Mouse (Mus musculus) liver (tissue): ENCODE measurements around the gene Gimap3.

ENCODE experiments used
- DNase-seq: peaks from one replicate; pipeline ENCODE4 v3.0.0-alpha.2; 2020; ENCODE audit warnings: mixed read lengths

The Gimap3 gene

DNA sequence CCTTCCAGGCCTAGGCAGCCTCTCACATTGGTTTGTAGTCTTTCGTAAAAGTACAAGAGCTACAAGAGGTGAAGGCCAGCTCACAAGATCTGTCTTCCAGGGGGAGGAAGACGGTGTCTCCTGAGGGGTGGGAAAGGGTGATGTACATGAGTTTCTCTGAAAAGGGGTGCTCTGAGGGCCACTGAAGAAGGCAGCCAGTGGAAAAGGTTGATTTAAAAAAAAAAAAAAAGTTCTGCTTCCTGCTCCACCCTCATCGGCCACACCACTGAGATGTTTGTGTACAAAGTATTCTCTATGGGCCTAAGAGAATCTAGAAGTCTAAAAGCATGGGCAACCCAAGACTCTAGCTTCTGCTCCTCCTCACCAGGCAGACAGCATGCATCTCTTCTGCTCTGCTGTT is at the start of gene Gimap3:
Gimap3 (minus strand) TSS at position 156 of the 400 bp plus-strand sequence.
- no peak for DNase-seq

DNA sequence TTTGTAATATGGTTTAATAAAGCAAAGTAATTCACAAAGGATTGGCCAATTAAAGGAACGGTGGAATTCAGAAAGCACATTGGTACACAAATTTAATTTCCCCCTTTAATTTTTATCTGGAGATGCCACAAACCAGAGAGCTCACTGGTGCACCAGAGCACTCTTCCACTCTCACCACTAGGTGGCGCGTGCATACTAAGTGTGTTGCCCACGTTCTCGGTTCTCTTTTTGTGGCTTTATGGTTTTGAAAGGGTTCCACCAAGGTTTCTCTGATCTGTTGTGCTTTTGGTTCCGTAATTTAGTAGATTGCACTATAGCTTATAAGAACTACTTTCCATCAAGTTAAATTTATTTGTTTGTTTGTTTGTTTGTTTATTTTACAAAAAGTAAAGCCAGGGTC is 47.2 kb upstream of the Gimap3 start:
- peak; percentile 73 for DNase-seq

DNA sequence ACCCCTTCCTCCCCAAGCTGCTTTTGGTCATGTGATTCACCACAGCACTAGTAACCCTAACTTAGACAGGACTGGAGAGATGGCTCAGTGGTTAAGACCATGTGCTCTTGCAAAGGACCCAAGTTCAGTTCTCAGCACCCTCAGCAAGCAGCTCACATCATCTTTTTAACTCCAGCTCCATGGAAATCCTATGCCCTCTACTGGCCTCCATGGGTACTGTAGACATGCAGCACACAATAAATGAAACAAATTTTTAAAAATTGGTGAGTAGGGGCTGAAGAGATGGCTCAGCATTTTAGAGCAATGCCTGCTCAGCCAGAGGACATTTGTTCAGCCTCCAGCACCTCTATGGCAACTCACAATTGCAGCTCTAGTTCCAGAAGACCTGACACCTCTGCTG is 44.4 kb upstream of the Gimap3 start:
- DNase-seq: no peak

GRCm38 (mm10) chr6:48809494-48810219 is 39.0 kb upstream of the Gimap3 start:
- no peak for DNase-seq

DNA sequence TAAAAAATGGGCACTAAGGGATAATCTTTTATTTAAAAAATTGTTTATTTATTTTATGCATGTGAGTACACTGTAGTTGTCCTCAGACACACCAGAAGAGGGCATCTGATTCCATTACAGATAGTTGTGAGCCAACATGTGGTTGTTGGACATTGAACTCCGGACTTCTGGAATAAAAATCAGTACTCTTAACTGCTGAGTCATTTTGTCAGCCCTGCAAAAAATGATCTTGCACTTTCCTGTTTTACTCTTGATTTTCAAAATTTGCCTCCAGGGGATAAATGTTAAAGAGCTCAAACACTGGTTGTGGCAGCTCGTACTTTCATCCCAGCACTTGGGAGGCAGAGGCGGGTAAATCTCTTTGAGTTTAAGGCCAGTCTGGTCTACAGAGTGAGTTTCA is 36.1 kb upstream of the Gimap3 start:
- DNase-seq: no peak

DNA sequence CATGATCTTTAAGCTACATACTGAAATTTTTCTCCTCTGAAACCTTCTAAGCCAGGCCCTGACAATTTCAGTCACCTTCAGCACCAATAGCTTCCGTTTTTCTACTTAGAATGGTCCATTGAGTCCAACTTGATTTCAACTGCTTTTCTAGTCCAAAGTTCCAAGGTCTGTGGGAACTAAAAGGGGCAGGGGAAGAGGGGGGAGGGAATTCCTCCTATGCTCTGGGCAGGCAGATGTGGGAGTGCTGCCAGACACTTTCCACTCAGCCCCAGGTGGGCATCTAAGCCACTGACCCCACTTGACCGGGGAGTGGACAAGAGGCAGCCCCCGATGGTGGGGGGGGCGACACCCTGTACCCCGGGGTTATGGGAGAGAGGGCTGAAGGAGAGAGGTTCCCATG is 33.7 kb upstream of the Gimap3 start:
- no peak for DNase-seq

DNA sequence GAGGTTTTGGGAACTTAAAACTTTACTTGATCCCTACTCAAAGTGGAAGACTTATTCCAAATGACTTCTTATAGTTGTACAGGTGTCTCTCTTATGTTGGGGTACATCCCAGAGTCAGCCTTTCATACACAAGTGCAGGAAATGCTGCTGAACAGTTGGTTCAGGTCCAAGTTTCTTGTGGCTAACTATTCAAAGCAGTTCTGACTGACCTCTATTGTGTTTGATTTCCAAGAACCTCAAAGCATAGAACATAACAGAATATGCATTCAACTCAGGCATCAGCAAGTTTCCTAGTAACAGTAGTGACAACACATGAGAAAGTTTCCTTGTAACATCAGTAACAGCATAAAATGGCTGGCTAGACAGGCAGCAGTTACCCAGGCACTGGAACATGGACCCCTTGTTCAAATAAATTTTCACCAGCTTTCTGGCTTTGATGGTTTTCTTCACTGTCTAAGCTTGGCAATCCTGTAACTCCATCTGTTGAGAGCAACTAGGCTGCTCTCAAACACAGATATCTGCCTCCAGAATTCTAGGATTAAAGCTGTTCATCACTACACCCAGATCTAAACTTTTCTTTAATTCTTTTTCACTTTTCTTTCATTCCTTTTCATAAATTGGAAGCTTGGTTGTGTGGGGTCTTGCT is 32.9 kb upstream of the Gimap3 start:
- no peak for DNase-seq

- no peak for DNase-seq
These were observed 31.2 kb upstream of the Gimap3 start for GRCm38 (mm10) chr6:48801897-48802296.

DNA sequence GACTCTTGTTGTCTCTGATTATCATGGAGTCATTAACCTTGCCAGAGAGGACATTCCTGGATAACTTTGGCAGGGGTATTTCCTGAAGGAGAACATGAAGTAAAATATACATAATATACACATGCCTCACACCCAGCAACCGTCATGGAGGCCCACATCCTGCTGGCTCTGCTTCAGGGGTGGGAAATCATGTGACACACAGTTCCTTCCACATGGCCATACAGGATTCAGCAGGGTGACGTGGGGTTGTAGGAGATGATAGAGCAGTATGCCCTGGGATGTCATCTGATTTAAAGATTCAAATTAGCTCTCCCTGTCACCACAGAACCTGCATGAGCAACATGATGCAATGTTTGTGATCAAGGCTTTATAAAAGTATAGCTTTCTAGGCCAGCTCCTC is 17.2 kb upstream of the Gimap3 start:
- no peak for DNase-seq

DNA sequence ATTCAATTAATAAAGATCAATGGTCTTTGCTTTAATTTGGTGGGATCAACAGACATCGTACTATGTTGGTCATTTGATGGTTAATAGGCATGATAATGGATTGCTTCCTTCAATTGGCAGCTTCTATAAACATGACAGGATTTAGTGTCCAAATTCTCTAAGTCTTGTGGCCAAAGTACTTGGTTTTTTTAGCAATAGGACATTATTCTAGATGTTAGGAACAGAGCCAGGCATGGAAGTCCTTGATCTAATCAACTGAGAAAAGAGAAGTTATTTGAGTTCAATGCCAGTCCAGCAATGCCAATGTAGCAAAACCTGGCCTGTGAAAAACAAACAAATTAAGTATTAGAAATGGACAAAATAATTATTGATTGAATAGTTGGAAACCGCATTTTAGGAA is 14.9 kb upstream of the Gimap3 start:
- no peak for DNase-seq

DNA sequence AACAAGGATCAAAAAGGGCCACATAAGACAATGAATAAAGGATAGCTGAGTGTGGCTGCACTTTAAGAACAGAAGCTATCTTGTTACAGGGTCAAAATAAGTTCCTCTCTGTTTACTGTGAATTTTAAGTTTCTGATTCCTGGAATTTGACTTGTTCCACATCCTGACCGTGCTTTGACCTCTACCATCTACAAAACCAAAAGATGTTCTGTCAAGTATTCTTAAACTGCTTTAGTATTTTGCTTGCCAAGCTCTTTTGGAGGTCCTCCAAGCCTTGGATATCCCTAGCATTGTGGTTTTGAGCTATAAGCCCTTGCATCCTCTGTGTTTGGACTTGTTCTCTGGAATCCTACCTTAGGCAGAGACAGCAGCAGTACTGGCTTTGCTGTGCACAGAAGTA is 14.5 kb upstream of the Gimap3 start:
- DNase-seq: no peak

DNA sequence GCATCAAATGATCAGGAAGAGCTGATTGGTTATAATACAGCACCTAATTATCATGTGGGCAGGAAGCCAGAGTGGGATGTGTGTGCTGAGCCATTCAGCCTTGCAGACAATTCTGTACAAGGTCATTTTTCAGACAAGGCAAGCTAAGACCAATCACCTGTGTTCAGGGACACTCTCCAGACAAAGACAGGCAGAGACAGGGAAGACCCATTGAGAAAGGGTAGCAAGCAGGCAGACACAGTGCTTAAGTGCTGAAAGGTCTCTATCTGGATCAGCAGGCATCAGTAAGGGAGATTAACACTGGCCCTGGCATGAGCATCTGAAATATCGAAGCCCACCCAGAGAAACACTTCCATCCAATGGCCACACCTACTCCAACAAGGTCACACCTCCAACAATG is 13.8 kb upstream of the Gimap3 start:
- DNase-seq: no peak

DNA sequence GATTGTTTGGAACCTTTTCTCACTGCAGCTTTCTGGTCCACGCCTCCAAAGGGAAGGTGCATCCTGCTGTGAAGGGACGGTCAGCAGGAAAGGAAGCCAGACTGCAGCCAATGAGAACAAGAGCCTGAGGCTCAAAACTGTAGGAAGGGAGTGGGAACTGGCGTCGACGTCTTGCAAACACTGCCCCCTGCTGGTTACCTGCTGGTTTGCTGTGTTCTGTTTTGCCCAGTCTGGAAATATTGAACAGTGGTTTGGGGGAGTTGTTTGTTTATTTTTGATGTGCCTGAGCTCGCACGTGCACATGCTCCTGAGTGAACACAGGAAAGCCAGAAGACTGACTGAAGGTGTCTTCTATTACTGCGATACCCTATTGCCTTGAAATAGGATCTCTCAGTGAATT is 1.4 kb upstream of the Gimap3 start:
- peak; percentile 73 for DNase-seq

DNA sequence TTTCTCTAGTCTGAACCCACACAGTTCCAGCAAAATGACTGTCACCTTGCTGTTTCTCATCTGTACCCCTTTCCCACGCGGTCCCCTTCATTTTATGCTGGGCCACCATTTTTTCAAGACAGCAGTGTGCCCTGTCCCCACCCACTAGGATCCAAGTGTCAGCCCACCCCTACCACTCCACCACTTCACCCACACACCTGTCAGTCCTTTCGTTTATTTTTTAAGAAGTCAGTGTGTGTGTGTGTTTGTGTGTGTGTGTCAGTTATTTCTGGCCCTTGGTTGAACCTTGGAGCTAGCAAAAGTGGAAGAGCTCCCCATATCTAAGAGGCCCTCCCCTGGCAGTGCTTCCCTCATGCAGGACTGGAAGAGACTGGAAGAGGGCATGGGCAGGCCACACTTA is 1.7 kb downstream of the Gimap3 start:
- DNase-seq: no peak

GRCm38 (mm10) chr6:48768178-48768869 is 2.3 kb downstream of the Gimap3 start:
- DNase-seq: peak; percentile 19

- no peak for DNase-seq
These were observed 6.2 kb downstream of the Gimap3 start for GRCm38 (mm10) chr6:48764496-48764895.

DNA sequence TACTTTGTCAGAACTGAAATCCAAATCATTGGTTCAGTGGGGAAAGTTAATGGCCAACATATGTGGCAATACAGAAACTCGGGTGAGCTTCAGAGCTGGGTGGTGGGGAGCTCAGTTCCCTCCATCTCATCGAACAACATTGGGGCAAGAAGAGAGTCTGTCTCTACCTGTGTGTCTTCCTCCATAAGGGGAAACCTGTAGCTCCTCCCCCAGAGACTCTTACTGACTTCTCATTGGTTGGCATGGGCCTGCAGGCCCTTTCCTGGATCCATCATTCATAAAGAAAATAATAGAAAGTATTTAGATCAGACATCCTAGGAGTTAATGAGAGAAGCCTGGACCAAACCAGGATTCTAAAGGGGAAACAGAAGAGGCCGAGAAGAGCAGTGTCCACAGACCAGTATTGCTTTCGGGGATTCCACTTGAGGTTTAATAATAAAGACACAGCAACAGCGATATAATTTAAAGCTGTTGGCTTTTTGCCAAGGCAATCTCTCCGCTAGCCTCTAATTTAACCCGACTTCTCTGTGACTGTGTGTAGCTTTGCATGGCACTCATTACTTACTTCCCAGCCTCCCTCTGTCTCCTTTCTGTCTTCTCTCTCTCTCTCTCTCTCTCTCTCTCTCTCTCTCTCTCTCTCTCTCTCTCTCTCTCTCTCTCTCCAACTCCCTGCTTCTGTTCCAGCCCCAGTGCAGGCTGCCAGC is 6.9 kb downstream of the Gimap3 start:
- DNase-seq: no peak

DNA sequence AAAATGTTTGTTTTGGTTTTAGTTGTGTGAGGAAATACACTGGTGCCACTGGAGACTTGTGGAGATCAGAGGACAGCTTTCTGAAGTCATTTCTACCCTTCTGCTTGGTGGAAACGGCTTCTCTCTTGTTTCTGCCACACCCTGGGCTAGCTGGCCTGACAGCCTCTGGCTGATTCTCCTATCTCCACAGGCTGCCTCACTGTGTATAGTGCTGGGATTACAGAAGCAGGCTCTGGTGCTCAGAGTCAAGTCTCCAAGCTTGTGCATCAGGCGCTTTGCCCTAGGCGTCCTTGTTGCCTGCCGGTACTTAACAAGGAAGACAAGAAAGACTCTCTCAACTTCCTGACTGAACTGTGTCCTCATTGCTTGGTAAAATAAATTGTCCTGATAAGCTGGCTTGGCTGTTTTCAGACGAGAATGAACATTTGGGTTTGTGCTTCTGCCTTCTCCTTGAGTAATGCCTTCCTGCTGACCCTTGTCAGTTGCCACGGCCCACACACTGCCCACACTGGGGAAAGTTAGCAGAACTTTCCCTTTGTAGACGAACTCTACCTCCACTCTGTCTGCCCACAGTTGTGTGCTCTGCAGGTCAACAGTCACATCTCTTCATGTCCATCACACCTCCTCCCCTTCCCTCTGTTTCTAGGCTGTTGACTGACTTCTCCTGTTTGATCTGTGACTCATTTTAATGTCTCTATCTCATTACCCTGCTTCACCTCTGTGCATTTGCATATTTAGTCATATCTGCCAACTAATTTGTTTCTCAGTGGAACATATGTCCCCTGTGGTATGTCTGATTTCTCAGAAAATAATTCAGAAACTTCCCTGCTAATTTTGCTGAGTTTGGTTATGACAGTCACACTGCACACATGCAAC is 23.3 kb downstream of the Gimap3 start:
- no peak for DNase-seq

- DNase-seq: peak; percentile 17
These were observed 24.4 kb downstream of the Gimap3 start, which contains the start of gene Gimap5 for GRCm38 (mm10) chr6:48745959-48746889. Gene Gimap5, plus strand, starts transcription at chr6:48746197.

DNA sequence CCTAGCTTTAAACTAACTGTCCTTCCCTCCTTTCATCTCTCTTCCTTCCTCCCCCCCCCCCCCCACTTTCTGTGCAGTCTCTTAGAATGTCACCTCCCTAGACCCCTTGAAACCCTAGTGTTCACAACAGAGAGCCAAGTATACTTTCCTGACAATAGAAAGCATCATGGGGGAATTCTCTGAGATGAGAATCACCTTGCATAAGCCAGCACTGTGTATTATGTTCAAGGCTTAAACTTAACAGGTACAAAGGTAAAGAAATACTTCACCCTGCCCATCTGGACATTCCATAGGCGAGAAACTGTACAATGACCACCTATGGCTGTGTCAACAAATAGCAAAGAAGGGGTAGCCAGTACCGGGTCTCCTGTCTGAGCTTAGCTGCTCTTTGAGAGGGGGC is 25.2 kb downstream of the Gimap3 start:
- no peak for DNase-seq
